Mouse (Mus musculus): ENCODE results near the gene Mpig6b. TPM values are rescaled to one million over a fixed set of nuclear protein-coding genes. Genes with fewer than 3 reads are reported as not detected.

Mpig6b gene
- 0.92 and 1.4 TPM in 2 replicates for polyA plus RNA-seq (2015; fragmentation: Nextera tagmentation; extraction: Ambion mirVana)

GRCm38 (mm10) chr17:35066084-35066483, at the start of gene Mpig6b:
Gene Mpig6b (minus strand): TSS chr17:35066184.
- no peaks in the 10 kb centered on the region for H3K9me3 ChIP-seq
- peak within 1 kb of the TSS; percentile 71 for H3K9ac ChIP-seq
- peak within 1 kb of the TSS; percentile 77 for H3K4me2 ChIP-seq
- peaks cover 67% of the 10 kb centered on the region for H3K27me3 ChIP-seq (replicated peaks)
- peaks cover 23% of the 10 kb centered on the region for H3K36me3 ChIP-seq
- no peak within 1 kb of the TSS for H3K27ac ChIP-seq (replicated peaks)
- H3K4me3 ChIP-seq, result peak within 1 kb of the TSS; percentile 47
- ATAC-seq (ENCODE audit: extremely low read depth, insufficient number of reproducible peaks, low FRiP score, low TSS enrichment), result no peak
- peaks cover 35% of the 10 kb centered on the region for H3K4me1 ChIP-seq
- whole genome bisulfite sequencing, result 38% methylated on average over 10 of the region's 10 CpGs

GRCm38 (mm10) chr17:35115046-35116019, 49.3 kb upstream of the Mpig6b start, which contains the start of gene Ly6g5b:
Gene Ly6g5b (minus strand): TSS chr17:35115428.
- peaks cover 63% of the 10 kb centered on the region for H3K36me3 ChIP-seq
- no peaks in the 10 kb centered on the region; the same call in 1 of the 2 replicates for H3K27me3 ChIP-seq (replicated peaks)
- no peak within 1 kb of the TSS for H3K9ac ChIP-seq
- ATAC-seq (ENCODE audit: extremely low read depth, insufficient number of reproducible peaks, low FRiP score, low TSS enrichment), result no peak
- no peak within 1 kb of the TSS for H3K4me3 ChIP-seq
- H3K27ac ChIP-seq (replicated peaks), result no peak within 1 kb of the TSS
- no peak within 1 kb of the TSS for H3K4me2 ChIP-seq
- H3K4me1 ChIP-seq, result peaks cover 9% of the 10 kb centered on the region
- 82% methylated on average over 8 of the region's 8 CpGs for WGBS
- no peaks in the 10 kb centered on the region for H3K9me3 ChIP-seq

GRCm38 (mm10) chr17:35111774-35112173, 45.8 kb upstream of the Mpig6b start:
- Histone ChIP-seq H3K9me3 (no peaks in the 10 kb centered on the region), H3K4me2 (peak overlapping the region; percentile 33), H3K36me3 (peaks cover 30% of the 10 kb centered on the region), H3K27ac (replicated peaks) (peak overlapping the region; percentile 45), H3K27me3 (replicated peaks) (no peaks in the 10 kb centered on the region; the same call in 1 of the 2 replicates), H3K4me3 (no peak overlapping the region), H3K4me1 (no peaks in the 10 kb centered on the region), H3K9ac (no peak overlapping the region; the same call in 1 of the 2 replicates)
- no peak for ATAC-seq (ENCODE audit: extremely low read depth, insufficient number of reproducible peaks, low FRiP score, low TSS enrichment)
- 60% methylated on average over 9 of the region's 9 CpGs for WGBS

GRCm38 (mm10) chr17:35108097-35108496, 42.1 kb upstream of the Mpig6b start, which contains the start of gene Ly6g5c:
Gene Ly6g5c (plus strand): TSS chr17:35108279.
- H3K4me1 ChIP-seq, result peaks cover 14% of the 10 kb centered on the region
- H3K9me3 ChIP-seq, result no peaks in the 10 kb centered on the region
- no peak within 1 kb of the TSS for H3K4me2 ChIP-seq
- WGBS, result 78% methylated on average over 6 of the region's 6 CpGs
- no peak for ATAC-seq (ENCODE audit: extremely low read depth, insufficient number of reproducible peaks, low FRiP score, low TSS enrichment)
- no peaks in the 10 kb centered on the region; the same call in 1 of the 2 replicates for H3K27me3 ChIP-seq (replicated peaks)
- no peak within 1 kb of the TSS for H3K4me3 ChIP-seq
- no peak within 1 kb of the TSS for H3K9ac ChIP-seq
- H3K36me3 ChIP-seq, result peaks cover 8% of the 10 kb centered on the region
- no peak within 1 kb of the TSS for H3K27ac ChIP-seq (replicated peaks)

- no peak overlapping the region for H3K4me3 ChIP-seq
- 52% methylated on average over 3 of the region's 3 CpGs for WGBS
- no peaks in the 10 kb centered on the region for H3K9me3 ChIP-seq
- peaks cover 28% of the 10 kb centered on the region for H3K4me1 ChIP-seq
- no peaks in the 10 kb centered on the region for H3K27me3 ChIP-seq (replicated peaks)
- H3K9ac ChIP-seq, result peak overlapping the region; percentile 56; the same call in 1 of the 2 replicates
- no peak for ATAC-seq (ENCODE audit: extremely low read depth, insufficient number of reproducible peaks, low FRiP score, low TSS enrichment)
- H3K27ac ChIP-seq (replicated peaks), result no peak overlapping the region
- H3K4me2 ChIP-seq, result no peak overlapping the region
- H3K36me3 ChIP-seq, result peaks cover 24% of the 10 kb centered on the region
These were observed 40.5 kb upstream of the Mpig6b start for GRCm38 (mm10) chr17:35106522-35106921.

- 29% methylated on average over 13 of the region's 13 CpGs for WGBS
- Histone ChIP-seq H3K27me3 (replicated peaks) (no peaks in the 10 kb centered on the region), H3K36me3 (peaks cover 30% of the 10 kb centered on the region), H3K4me3 (no peak overlapping the region), H3K4me1 (peaks cover 30% of the 10 kb centered on the region), H3K9ac (peak overlapping the region; percentile 56), H3K4me2 (peak overlapping the region; percentile 33), H3K27ac (replicated peaks) (no peak overlapping the region), H3K9me3 (no peaks in the 10 kb centered on the region)
- no peak for ATAC-seq (ENCODE audit: extremely low read depth, insufficient number of reproducible peaks, low FRiP score, low TSS enrichment)
These were observed 39.9 kb upstream of the Mpig6b start for GRCm38 (mm10) chr17:35105740-35106389.

- H3K27me3 ChIP-seq (replicated peaks), result no peaks in the 10 kb centered on the region
- no peak overlapping the region for H3K27ac ChIP-seq (replicated peaks)
- H3K9ac ChIP-seq, result peak overlapping the region; percentile 50; the same call in 1 of the 2 replicates
- WGBS, result 48% methylated on average over 6 of the region's 6 CpGs
- no peak overlapping the region for H3K4me2 ChIP-seq
- H3K36me3 ChIP-seq, result peaks cover 41% of the 10 kb centered on the region
- H3K4me3 ChIP-seq, result no peak overlapping the region
- H3K4me1 ChIP-seq, result peaks cover 30% of the 10 kb centered on the region
- H3K9me3 ChIP-seq, result no peaks in the 10 kb centered on the region
- ATAC-seq (ENCODE audit: extremely low read depth, insufficient number of reproducible peaks, low FRiP score, low TSS enrichment), result no peak
These were observed 38.8 kb upstream of the Mpig6b start for GRCm38 (mm10) chr17:35104754-35105153.

- Histone ChIP-seq H3K9ac (no peak overlapping the region), H3K27me3 (replicated peaks) (no peaks in the 10 kb centered on the region), H3K36me3 (peaks cover 48% of the 10 kb centered on the region), H3K4me2 (no peak overlapping the region), H3K4me1 (peaks cover 30% of the 10 kb centered on the region), H3K9me3 (no peaks in the 10 kb centered on the region), H3K4me3 (no peak overlapping the region), H3K27ac (replicated peaks) (no peak overlapping the region)
- ATAC-seq (ENCODE audit: extremely low read depth, insufficient number of reproducible peaks, low FRiP score, low TSS enrichment), result no peak
- 79% methylated on average over 7 of the region's 7 CpGs for WGBS
These were observed 38.1 kb upstream of the Mpig6b start for GRCm38 (mm10) chr17:35104079-35104478.

- Histone ChIP-seq H3K27me3 (replicated peaks) (no peaks in the 10 kb centered on the region), H3K4me1 (peaks cover 30% of the 10 kb centered on the region), H3K9me3 (no peaks in the 10 kb centered on the region), H3K4me3 (no peak overlapping the region), H3K27ac (replicated peaks) (peak overlapping the region; percentile 42), H3K4me2 (no peak overlapping the region), H3K36me3 (peaks cover 56% of the 10 kb centered on the region), H3K9ac (peak overlapping the region; percentile 50; the same call in 1 of the 2 replicates)
- ATAC-seq (ENCODE audit: extremely low read depth, insufficient number of reproducible peaks, low FRiP score, low TSS enrichment), result no peak
- 41% methylated on average over 6 of the region's 6 CpGs for WGBS
These were observed 37.3 kb upstream of the Mpig6b start for GRCm38 (mm10) chr17:35103221-35103690.

- H3K9ac ChIP-seq, result peak overlapping the region; percentile 29
- no peaks in the 10 kb centered on the region for H3K9me3 ChIP-seq
- no peak overlapping the region for H3K4me2 ChIP-seq
- H3K4me1 ChIP-seq, result peaks cover 30% of the 10 kb centered on the region
- H3K27me3 ChIP-seq (replicated peaks), result no peaks in the 10 kb centered on the region
- no peak overlapping the region for H3K4me3 ChIP-seq
- peaks cover 66% of the 10 kb centered on the region for H3K36me3 ChIP-seq
- WGBS, result 72% methylated on average over 8 of the region's 8 CpGs
- peak overlapping the region; percentile 13; the same call in 1 of the 2 replicates for H3K27ac ChIP-seq (replicated peaks)
- no peak for ATAC-seq (ENCODE audit: extremely low read depth, insufficient number of reproducible peaks, low FRiP score, low TSS enrichment)
These were observed 36.3 kb upstream of the Mpig6b start for GRCm38 (mm10) chr17:35102299-35102698.

GRCm38 (mm10) chr17:35101161-35101560, 35.2 kb upstream of the Mpig6b start:
- H3K4me2 ChIP-seq, result no peak overlapping the region
- peaks cover 77% of the 10 kb centered on the region for H3K36me3 ChIP-seq
- ATAC-seq (ENCODE audit: extremely low read depth, insufficient number of reproducible peaks, low FRiP score, low TSS enrichment), result no peak
- WGBS, result 83% methylated on average over 11 of the region's 11 CpGs
- H3K9ac ChIP-seq, result no peak overlapping the region
- peaks cover 28% of the 10 kb centered on the region for H3K4me1 ChIP-seq
- H3K27me3 ChIP-seq (replicated peaks), result no peaks in the 10 kb centered on the region
- H3K9me3 ChIP-seq, result no peaks in the 10 kb centered on the region
- no peak overlapping the region for H3K4me3 ChIP-seq
- 0 out of 2 replicates have a peak overlapping the region, but pooled peaks have one; percentile 13 for H3K27ac ChIP-seq (replicated peaks)
